Mouse (Mus musculus) layer of hippocampus, postnatal 36 days (tissue): Measurements from ENCODE around the gene Dst. TPM values are rescaled to one million over a fixed set of nuclear protein-coding genes. Genes with fewer than 3 reads are reported as not detected.

Experiments used
- DNase-seq, 2 experiments: peaks; one replicate each; pipeline ENCODE4 v3.0.0; 2022
- total RNA-seq, 2 experiments: library from RNA; stranded (reverse); gene quantifications; 2 replicates each; pipeline ENCODE4 v1.2.3; 2021

Dst gene
- total RNA-seq, 2 experiments from 2014 or later, result 200 to 227 TPM

GRCm38 (mm10) chr1:34135535-34135934 is 227.5 kb downstream of the Dst start:
- DNase-seq, result no peak

DNA sequence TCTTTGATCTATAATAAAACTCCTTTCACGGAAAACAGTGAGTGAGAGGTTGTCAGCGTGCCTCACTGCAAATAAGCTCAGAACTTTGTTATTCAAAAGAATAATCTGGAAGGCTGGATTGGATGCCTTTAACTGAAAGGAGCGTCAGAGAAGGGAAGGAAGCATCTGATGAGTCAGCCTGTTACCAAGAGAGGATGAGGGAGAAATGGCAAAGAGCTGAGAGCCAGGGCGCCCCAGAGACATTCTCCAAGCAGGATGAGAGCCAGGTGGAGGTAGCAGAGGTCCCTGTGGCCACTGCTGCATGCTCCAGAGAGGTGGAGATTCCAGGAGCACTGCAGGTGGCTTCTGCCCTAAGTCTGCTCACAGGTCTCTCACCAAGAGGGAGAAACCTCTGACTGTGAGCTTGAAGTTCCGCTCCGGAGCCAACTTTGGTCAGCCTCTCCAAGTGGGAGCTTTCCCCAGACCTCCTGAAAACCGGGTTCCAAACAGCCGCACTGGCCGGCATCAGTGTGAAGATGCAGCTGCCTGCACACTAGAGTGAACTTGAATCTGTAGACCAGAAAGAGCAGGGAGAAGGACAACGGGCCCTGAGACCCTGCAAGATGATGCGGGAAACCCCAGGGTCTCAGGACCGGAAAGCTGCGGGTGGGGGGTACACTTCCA is 231.3 kb downstream of the Dst start:
- DNase-seq, result no peak

DNA sequence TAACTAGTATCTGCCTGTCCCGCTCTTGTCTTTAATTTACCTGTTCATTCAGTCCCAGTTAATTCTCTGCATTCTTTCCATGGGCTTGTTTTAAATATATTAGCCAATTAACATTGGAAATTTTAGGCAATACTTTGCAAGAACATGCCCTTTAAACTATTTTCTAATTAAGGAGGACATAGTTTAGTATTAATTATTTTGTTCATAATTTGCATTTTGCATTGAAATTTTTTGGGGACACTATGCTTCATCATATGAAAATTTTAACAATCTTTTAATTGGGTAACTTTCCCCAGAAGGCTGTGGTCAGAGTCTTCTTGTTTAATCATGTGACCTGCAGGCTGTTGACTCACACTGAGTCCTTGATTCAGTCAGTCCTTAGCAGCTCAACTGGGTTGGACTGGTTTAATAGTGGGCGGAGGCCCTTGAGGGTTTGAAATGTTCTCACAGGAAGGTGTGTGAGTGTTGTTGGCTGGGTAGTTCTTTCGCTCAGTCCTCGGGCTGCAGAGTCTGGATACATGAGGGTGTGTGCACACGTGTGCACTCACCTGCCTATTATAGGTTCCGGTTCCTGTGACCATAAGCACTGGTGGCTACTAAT is 231.9 kb downstream of the Dst start:
- DNase-seq, result no peak

- no peak for DNase-seq
These were observed 232.7 kb downstream of the Dst start for GRCm38 (mm10) chr1:34140686-34141085.

GRCm38 (mm10) chr1:34142951-34143580 is 235.0 kb downstream of the Dst start:
- no peak for DNase-seq

DNA sequence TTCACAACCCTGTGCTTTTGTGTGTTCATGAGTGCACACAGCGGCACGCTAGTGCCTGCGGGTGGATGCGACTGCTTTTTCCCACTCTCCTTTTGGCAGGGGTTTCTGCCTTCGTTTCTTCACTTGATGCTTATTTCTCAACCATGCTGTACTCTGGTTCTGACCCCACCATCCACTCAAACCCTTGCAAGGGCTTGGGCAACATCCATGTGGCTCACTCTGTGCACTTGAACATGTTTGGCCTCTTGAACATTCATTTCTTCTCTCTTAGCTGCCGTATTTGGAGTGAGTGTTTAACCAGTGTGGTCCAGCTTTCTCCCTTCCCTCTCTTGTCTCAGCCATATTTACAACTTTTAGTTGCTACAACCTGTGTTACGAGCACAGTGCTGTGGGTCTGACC is 236.8 kb downstream of the Dst start:
- no peak for DNase-seq

DNA sequence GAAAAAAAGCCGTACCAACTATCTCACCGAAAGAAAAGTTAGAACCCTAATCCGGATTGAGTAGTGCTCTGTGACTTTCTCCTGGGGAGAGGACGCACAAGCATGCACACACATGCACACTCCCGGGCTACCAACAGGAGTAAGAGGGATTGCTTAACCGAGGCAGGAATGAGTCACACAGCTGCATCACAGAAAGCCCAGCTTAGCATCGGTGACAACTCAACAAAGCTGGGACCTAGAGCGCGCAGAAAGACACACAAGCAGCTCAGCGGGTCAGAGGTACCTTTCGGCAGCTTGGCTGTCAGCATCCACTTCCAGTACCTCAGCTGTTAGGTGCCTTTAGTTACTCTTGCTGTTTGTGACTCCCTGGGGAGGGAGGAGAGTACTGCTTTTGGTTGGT is 240.0 kb downstream of the Dst start:
- DNase-seq, result no peak

DNA sequence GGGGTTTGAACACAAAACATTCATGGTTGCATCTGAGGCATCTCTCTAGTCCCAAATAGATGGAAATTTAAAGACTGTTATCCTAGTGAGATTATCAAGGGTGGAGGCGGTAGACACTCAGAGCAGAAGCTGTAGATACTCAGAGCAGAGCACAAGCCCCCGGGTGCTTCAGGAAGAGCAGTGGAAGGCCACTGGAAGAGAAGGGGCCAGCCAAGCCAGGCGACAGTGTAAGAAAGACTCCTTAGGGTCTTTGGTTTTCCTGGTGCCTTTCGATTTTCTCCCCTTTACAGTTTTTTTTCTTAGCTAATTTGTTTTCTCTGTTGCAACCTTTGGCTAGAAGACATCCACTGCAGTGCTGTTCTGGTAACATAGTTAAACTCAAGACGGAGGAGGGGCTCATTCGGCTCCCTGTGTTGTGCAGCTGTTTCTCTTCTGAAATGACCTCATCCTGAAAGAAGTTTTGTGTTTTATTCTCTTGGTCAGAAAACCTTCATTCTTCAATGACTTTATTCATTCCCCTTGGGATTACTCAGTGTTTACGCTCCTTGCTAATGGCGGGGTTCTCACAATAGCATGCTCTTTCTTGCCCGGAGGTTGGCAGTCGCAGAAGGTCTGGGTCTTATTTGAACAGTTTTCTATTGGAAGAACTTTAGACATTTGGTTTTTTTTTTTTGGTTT is 242.5 kb downstream of the Dst start:
- no peak for DNase-seq

GRCm38 (mm10) chr1:34152683-34153082 is 244.7 kb downstream of the Dst start:
- no peak for DNase-seq

- no peak for DNase-seq
These were observed 248.0 kb downstream of the Dst start for GRCm38 (mm10) chr1:34156058-34156457.

- DNase-seq, result no peak
These were observed 249.7 kb downstream of the Dst start for GRCm38 (mm10) chr1:34157702-34158101.

GRCm38 (mm10) chr1:34158822-34159221 is 250.8 kb downstream of the Dst start:
- DNase-seq, result no peak

DNA sequence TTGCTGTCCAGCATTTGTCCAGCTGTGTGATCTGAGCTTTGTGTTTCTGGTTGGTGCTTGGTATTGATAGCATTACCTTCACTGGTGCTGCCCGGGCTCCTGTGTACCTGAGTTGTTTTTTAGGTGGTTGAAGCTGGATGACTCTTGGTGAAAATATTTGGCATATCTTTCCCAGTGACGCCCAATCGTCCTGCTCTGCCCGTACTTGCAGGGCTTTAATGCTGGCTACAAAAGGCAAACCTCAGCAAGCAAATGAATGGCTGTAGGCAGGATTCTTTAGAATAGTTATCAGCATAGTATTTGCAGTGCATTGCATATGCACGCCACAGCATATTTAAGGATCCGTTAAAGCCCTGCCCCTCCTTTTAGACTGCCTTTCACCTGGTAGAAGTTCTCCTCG is 251.9 kb downstream of the Dst start:
- DNase-seq, result no peak

GRCm38 (mm10) chr1:34164616-34165295 is 256.7 kb downstream of the Dst start:
- DNase-seq, result peak; percentile 70 to 74

- DNase-seq, result no peak
These were observed 257.9 kb downstream of the Dst start for GRCm38 (mm10) chr1:34165926-34166325.

DNA sequence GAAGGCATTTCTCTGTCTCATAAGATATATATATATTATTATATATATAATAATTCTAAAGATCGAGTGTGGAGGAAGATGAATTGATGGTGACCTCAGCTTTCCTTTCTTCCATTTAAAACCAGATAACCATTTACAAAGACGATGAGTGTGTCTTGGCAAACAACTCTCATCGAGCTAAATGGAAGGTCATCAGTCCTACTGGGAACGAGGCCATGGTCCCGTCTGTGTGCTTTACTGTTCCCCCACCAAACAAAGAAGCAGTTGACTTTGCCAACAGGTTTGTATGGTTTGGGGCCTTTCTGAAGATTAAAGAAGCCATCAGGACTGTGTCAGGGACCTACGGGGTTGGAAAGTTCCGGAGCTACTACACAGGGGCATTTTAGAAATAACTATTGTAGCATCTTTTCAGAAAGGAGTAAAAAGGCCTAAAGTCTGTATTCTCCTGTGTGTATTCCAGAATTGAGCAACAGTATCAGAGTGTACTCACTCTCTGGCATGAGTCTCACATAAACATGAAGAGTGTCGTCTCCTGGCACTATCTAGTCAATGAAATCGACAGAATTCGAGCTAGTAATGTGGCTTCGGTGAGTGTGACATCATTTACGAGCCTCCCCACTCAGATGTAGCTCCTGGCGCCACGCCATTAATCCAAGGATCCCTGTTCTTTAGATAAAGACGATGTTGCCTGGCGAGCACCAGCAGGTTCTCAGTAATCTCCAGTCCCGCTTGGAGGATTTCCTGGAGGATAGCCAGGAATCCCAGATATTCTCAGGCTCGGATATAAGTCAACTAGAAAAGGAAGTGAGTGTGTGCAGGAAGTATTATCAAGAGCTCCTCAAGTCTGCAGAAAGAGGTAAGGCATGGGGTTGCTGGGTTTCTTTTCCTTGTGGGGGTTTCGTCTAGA is 259.4 kb downstream of the Dst start:
- no peak for DNase-seq

DNA sequence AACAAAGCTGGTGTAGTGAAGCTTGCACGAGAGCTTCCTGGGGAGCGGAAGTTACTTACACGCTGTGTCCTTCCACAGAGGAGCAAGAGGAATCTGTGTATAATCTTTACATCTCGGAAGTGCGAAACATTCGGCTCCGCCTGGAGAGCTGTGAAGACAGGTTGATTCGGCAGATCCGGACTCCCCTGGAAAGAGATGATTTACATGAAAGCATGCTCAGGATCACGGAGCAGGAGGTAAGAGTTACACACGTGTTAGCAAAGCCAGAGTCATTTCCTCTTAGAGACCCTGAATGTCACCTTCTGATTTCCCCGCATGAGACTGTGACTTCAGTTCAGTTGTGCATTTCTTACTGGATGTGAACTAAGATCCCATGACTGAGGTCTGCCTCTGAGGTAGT is 261.1 kb downstream of the Dst start:
- DNase-seq, result no peak

GRCm38 (mm10) chr1:34174517-34174916 is 266.5 kb downstream of the Dst start:
- DNase-seq, result no peak

DNA sequence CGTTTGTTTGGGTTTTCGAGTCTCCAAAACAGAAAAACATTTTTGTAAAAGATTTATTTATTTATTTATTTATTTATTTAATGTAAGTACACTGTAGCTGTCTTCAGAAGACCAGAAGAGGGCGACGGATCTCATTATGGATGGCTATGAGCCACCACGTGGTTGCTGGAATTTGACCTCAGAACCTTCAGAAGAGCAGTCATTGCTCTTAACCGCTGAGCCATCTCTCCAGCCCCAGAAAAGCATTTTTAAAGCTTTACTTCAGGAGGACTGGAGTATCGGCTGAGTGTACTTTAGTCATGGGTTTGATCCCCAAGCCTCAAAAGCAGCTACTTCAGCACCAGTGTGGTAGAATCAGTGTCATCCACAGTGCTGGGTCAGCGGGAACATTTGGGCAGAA is 266.9 kb downstream of the Dst start:
- DNase-seq, result no peak

DNA sequence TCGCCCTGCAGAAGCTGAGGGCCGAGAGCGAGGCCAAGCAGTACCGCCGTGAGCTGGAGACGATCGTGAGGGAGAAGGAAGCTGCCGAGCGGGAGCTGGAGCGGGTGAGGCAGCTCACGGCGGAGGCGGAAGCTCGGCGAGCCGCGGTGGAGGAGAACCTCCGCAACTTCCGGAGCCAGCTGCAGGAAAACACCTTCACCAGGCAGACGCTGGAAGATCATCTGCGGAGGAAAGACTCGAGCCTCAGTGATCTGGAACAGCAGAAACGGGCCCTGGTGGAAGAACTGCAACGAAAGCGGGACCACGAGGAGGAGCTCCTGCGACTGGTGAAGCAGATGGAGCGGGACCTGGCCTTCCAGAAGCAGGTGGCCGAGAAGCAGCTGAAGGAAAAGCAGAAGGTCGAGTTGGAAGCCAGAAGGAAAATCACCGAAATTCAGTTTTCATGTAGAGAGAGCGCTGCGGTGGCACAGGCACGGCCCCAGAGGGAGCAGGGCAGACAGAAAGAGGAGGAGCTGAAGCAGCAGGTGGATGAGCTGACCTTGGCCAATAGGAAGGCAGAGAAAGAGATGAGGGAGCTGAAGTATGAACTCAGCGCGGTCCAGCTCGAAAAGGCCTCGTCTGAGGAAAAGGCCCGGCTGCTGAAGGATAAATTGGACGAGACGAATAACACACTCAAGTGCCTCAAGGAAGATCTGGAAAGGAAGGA is 270.1 kb downstream of the Dst start:
- DNase-seq, result no peak

DNA sequence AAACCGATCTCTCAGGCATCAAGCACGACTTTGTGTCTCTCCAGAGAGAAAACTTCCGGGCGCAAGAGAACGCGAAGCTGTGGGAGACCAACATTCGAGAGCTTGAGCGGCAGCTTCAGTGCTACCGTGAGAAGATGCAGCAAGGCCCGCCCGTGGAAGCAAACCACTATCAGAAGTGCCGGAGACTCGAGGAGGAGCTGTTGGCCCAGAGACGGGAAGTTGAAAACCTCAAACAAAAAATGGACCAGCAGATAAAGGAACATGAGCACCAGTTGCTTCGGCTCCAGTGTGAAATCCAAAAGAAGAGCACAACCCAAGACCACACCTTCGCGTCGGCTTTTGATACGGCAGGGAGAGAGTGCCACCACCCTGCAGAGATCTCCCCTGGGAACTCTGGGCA is 271.7 kb downstream of the Dst start:
- DNase-seq, result no peak
